Mouse (Mus musculus) limb, embryonic 14.5 days (tissue): ENCODE data around the gene Vps45. TPM values are rescaled to one million over a fixed set of nuclear protein-coding genes. Genes with fewer than 3 reads are reported as not detected.

ENCODE experiments used
- ATAC-seq: fragments of 200-750 bp; cut with Nextera tagmentation; 2 replicates; pipeline ENCODE4 v1.8.0; 2017; ENCODE audit warnings: low read depth, moderate number of reproducible peaks, moderate TSS enrichment; ENCODE audit not compliant: low FRiP score
- DNase-seq: peaks from one replicate; pipeline ENCODE4 v3.0.0-alpha.2; 2015; ENCODE audit warnings: low spot score
- H3K27ac ChIP-seq: fragments of 300-500 bp; sonication (generic); replicated peaks from 2 replicates; pipeline ENCODE4 v1.5.1; 2014; ENCODE audit warnings: low read depth, mild to moderate bottlenecking, low read length, moderate library complexity, mixed read lengths
- H3K27me3 ChIP-seq: fragments of 300-500 bp; sonication (generic); 2 replicates; pipeline ENCODE4 v1.6.1; 2014; ENCODE audit warnings: low read length, mixed read lengths; ENCODE audit not compliant: control insufficient read depth, insufficient read depth
- H3K36me3 ChIP-seq: fragments of 300-500 bp; sonication (generic); 2 replicates; pipeline ENCODE4 v1.6.1; 2014; ENCODE audit warnings: mild to moderate bottlenecking, low read length, moderate library complexity, mixed read lengths; ENCODE audit not compliant: control insufficient read depth, insufficient read depth
- H3K4me1 ChIP-seq: fragments of 300-500 bp; sonication (generic); 2 replicates; pipeline ENCODE4 v1.6.1; 2014; ENCODE audit warnings: antibody characterized with exemption, low read length, mixed read lengths; ENCODE audit not compliant: control insufficient read depth, insufficient read depth
- H3K4me2 ChIP-seq: fragments of 300-500 bp; sonication (generic); replicated peaks from 2 replicates; pipeline ENCODE4 v1.6.1; 2014; ENCODE audit warnings: low read depth, mild to moderate bottlenecking, low read length, moderate library complexity; ENCODE audit not compliant: severe bottlenecking
- H3K4me3 ChIP-seq: fragments of 300-500 bp; sonication (generic); replicated peaks from 2 replicates; pipeline ENCODE4 v1.5.1; 2014; ENCODE audit warnings: low read length
- H3K9ac ChIP-seq: fragments of 300-500 bp; sonication (generic); 2 replicates; pipeline ENCODE4 v1.6.1; 2014; ENCODE audit warnings: mild to moderate bottlenecking, low read depth, low read length, moderate library complexity; ENCODE audit not compliant: severe bottlenecking
- H3K9me3 ChIP-seq: fragments of 300-500 bp; sonication (generic); 2 replicates; pipeline ENCODE4 v1.6.1; 2016; ENCODE audit warnings: low read length; ENCODE audit not compliant: control insufficient read depth
- POLR2A ChIP-seq: fragments of 200-500 bp; IDR thresholded peaks from 2 replicates; pipeline ENCODE4 v1.8.0; 2012; ENCODE audit warnings: inconsistent platforms, mild to moderate bottlenecking, moderate library complexity, borderline replicate concordance; ENCODE audit not compliant: insufficient read depth, insufficient read length; ENCODE audit errors: extremely low read depth
- WGBS: fragments of 180-500 bp; shearing (Covaris S2); extraction: QIAGEN DNeasy Blood & Tissue Kit; methylation state at CpG from one replicate; pipeline ENCODE4 v1.1.7; 2014; 5-methylcytosine and 5-hydroxymethylcytosine counted together
- polyA plus RNA-seq, 2 experiments: library from polyadenylated mRNA; depleted of rRNA in 1 of 2; stranded (reverse) in 1 of 2; unstranded in 1 of 2; fragments of >200 nt; fragmentation: Nextera tagmentation in 1 of 2; extraction: Ambion mirVana in 1 of 2; gene quantifications; 2 replicates each; pipeline versions ENCODE4 v1.2.1 to v1.2.3; 2012 to 2014

The Vps45 gene
- polyA plus RNA-seq, 2 experiments = 16.5 to 27.0 TPM

- ATAC-seq = no peak
Measured at GRCm38 (mm10) chr3:96029766-96030165, 28.5 kb downstream of the Vps45 start.

DNA sequence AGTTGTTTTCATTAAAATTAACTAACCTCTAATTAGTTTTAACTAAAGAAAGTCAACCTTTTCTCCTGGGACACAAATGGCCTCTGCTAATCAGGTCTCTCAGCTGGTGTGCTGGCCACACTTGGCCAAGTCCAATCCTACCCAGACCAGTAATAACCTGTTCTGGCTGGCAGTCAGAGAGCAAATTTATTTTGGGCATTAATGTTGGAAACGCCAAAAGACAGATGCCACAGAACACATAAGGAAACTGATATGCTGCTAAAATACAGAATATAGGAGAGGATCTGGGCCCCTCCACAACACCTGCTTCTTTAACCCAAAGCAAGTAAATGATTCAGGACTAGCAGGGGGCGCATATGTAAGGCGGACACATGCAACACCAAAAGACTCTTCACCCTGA lies 28.9 kb downstream of the Vps45 start:
- Histone ChIP-seq H3K9me3 (no peaks in the 10 kb centered on the region), H3K4me2 (no peak overlapping the region), H3K9ac (no peak overlapping the region), H3K4me1 (no peaks in the 10 kb centered on the region), H3K36me3 (peaks cover 15% of the 10 kb centered on the region), H3K27ac (no peak overlapping the region), H3K27me3 (no peaks in the 10 kb centered on the region), H3K4me3 (no peak overlapping the region)
- TF ChIP-seq POLR2A = no peak
- ATAC-seq (no peak), DNase-seq (no peak)
- WGBS = 74% methylated on average over 3 of the region's 3 CpGs

More at GRCm38 (mm10) chr3:96029766-96030165, 28.5 kb downstream of the Vps45 start:
- no peak for TF ChIP-seq POLR2A
- H3K9me3 ChIP-seq = no peaks in the 10 kb centered on the region
- H3K4me3 ChIP-seq = no peak overlapping the region
- no peaks in the 10 kb centered on the region for H3K27me3 ChIP-seq
- WGBS = 88% methylated on average over 11 of the region's 11 CpGs
- H3K36me3 ChIP-seq = peaks cover 15% of the 10 kb centered on the region
- H3K27ac ChIP-seq = no peak overlapping the region
- H3K4me2 ChIP-seq = no peak overlapping the region
- H3K4me1 ChIP-seq = no peaks in the 10 kb centered on the region
- no peak overlapping the region for H3K9ac ChIP-seq
- DNase-seq = no peak

GRCm38 (mm10) chr3:96027875-96028274 lies 30.4 kb downstream of the Vps45 start:
- H3K36me3 ChIP-seq = peaks cover 8% of the 10 kb centered on the region; the same call in 1 of the 2 replicates
- H3K4me2 ChIP-seq = no peak overlapping the region
- H3K4me3 ChIP-seq = no peak overlapping the region
- H3K4me1 ChIP-seq = no peaks in the 10 kb centered on the region
- DNase-seq (peak; percentile 45), ATAC-seq (no peak)
- no peak overlapping the region for H3K27ac ChIP-seq
- whole genome bisulfite sequencing = 85% methylated on average over 1 of the region's 1 CpGs
- no peak for TF ChIP-seq POLR2A
- no peak overlapping the region for H3K9ac ChIP-seq
- H3K27me3 ChIP-seq = no peaks in the 10 kb centered on the region
- H3K9me3 ChIP-seq = no peaks in the 10 kb centered on the region

GRCm38 (mm10) chr3:96027145-96027544 lies 31.1 kb downstream of the Vps45 start:
- DNase-seq (no peak), ATAC-seq (no peak)
- Histone ChIP-seq H3K9me3 (no peaks in the 10 kb centered on the region), H3K27ac (no peak overlapping the region), H3K4me2 (no peak overlapping the region), H3K36me3 (0 out of 2 replicates have a peak, but pooled peaks cover 3% of the 10 kb centered on the region), H3K4me3 (no peak overlapping the region), H3K9ac (no peak overlapping the region), H3K27me3 (no peaks in the 10 kb centered on the region), H3K4me1 (no peaks in the 10 kb centered on the region)
- TF ChIP-seq POLR2A = no peak
- 78% methylated on average over 1 of the region's 1 CpGs for WGBS

DNA sequence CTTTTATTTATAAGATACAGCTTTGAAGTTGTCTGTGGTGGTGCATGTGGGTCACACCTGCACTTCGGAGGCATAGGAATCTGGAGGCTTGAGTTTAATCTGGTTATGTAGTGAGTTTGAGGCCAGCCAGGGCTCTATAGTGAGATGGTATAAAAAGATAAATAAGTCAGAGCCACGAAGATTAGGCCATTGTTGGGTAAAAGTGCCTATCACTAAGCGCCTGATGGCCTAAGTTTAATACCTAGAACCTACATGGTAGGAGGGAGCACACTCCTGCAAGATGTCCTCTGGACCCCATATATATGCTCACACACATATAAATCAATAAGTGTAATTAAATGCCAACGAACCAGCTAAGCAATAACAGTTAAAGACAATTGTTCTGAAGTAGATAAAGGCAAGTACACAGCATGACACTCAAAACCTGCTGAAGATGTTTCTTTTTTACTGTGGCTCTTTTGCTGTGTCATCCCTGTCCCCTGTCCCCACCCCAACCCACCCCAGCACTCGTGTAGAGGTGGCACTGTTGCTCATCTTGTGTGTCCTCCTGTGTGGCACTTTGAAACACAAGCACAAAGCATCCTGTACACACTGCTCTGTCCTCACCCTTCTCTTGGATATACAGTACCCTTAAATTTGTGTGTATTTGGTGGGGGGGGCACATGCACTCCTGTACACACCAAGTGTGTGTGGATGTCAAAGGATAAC lies 36.7 kb downstream of the Vps45 start:
- no peak for TF ChIP-seq POLR2A
- Histone ChIP-seq H3K4me3 (no peak overlapping the region), H3K27me3 (no peaks in the 10 kb centered on the region), H3K27ac (no peak overlapping the region), H3K9me3 (no peaks in the 10 kb centered on the region), H3K4me1 (no peaks in the 10 kb centered on the region), H3K9ac (no peak overlapping the region), H3K36me3 (peaks cover 7% of the 10 kb centered on the region), H3K4me2 (no peak overlapping the region)
- no peak for ATAC-seq
- DNase-seq = no peak
- 70% methylated on average over 5 of the region's 5 CpGs for WGBS
